Mouse (Mus musculus) midbrain, embryonic 10.5 days (tissue): ENCODE data around the gene Insr. TPM values are rescaled to one million over a fixed set of nuclear protein-coding genes. Genes with fewer than 3 reads are reported as not detected.
A peak's percentile ranks its signal among the peaks of the same experiment; 100 is the strongest.

Source experiments
- DNase-seq: peaks from one replicate; pipeline ENCODE4 v3.0.0-alpha.2; 2017; ENCODE audit warnings: low spot score
- H3K27ac ChIP-seq: fragments of 300-500 bp; sonication (generic); replicated peaks from 2 replicates; pipeline ENCODE4 v1.5.1; 2016; ENCODE audit warnings: mild to moderate bottlenecking
- H3K27me3 ChIP-seq: fragments of 300-500 bp; sonication (generic); 2 replicates; pipeline ENCODE4 v1.6.1; 2016; ENCODE audit warnings: low read depth, mild to moderate bottlenecking; ENCODE audit not compliant: poor library complexity, severe bottlenecking
- H3K36me3 ChIP-seq: fragments of 300-500 bp; sonication (generic); 2 replicates; pipeline ENCODE4 v1.6.1; 2016; ENCODE audit warnings: mild to moderate bottlenecking, moderate library complexity
- H3K4me1 ChIP-seq: fragments of 300-500 bp; sonication (generic); 2 replicates; pipeline ENCODE4 v1.6.1; 2016
- H3K4me3 ChIP-seq: fragments of 300-500 bp; sonication (generic); 2 replicates; pipeline ENCODE4 v1.5.1; 2016; ENCODE audit warnings: mild to moderate bottlenecking, moderate library complexity
- H3K9me3 ChIP-seq: fragments of 300-500 bp; sonication (generic); replicated peaks from 2 replicates; pipeline ENCODE4 v1.6.1; 2016; ENCODE audit warnings: mild to moderate bottlenecking
- WGBS: fragments of 180-500 bp; shearing (Covaris S2); methylation state at CpG from one replicate; pipeline ENCODE4 v1.1.7; 2016; 5-methylcytosine and 5-hydroxymethylcytosine counted together
- polyA plus RNA-seq: library from polyadenylated mRNA; unstranded; fragments of >200 nt; fragmentation: Nextera tagmentation; extraction: Ambion mirVana; gene quantifications from 2 replicates; pipeline ENCODE4 v1.2.1, GENCODE M21; 2016

Gene Insr
- polyA plus RNA-seq, 1 experiment from 2014 or later: 21.9 TPM

DNA sequence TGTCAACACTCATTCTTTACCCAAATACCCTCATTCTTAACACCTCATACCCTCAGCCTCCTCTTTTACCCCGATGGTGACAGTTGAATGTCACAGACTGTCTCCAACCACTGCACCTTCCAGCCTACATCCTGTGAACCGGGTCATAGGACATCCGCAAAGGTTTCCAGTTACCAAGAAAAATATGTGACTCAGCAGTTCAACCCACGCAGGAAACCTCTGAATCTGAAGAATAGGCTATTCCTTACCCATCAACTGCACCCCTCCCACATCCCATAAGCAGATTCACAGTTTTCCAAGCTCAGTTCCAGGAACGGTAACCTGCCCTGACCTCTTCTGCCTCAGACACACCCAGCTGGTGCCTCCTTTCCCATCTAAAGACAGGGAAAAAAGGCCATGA lies 19.9 kb upstream of the Insr start:
- H3K27ac ChIP-seq: no peak overlapping the region
- 83% methylated on average over 5 of the region's 5 CpGs for WGBS
- DNase-seq: no peak
- no peak overlapping the region for H3K4me3 ChIP-seq
- 0 out of 2 replicates have a peak, but pooled peaks cover 4% of the 10 kb centered on the region for H3K9me3 ChIP-seq
- no peaks in the 10 kb centered on the region for H3K4me1 ChIP-seq
- no peaks in the 10 kb centered on the region for H3K27me3 ChIP-seq
- no peaks in the 10 kb centered on the region for H3K36me3 ChIP-seq

DNA sequence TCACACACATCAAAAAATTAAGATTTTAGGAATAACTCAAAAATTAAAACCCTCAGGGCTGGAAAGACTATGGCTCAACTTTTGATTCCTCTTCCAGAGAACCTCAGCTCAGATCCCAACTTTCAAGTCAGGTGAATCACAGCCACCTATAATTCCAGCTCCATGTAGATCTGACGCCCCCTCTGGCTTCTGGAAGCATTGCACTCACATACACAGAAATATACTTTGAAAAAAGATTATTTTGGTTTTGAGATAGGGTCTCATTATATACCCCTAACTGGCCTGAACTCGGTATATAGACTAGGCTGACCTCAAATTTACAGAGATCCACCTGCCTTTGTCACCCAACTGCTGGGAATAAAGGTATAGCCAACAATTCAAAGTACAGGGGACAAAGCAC lies 6.4 kb upstream of the Insr start:
- no peak for DNase-seq
- H3K4me1 ChIP-seq: no peaks in the 10 kb centered on the region
- H3K4me3 ChIP-seq: no peak overlapping the region
- H3K36me3 ChIP-seq: no peaks in the 10 kb centered on the region
- H3K27ac ChIP-seq: no peak overlapping the region
- no peaks in the 10 kb centered on the region for H3K27me3 ChIP-seq
- 36% methylated on average over 2 of the region's 2 CpGs for WGBS
- no peaks in the 10 kb centered on the region for H3K9me3 ChIP-seq

DNA sequence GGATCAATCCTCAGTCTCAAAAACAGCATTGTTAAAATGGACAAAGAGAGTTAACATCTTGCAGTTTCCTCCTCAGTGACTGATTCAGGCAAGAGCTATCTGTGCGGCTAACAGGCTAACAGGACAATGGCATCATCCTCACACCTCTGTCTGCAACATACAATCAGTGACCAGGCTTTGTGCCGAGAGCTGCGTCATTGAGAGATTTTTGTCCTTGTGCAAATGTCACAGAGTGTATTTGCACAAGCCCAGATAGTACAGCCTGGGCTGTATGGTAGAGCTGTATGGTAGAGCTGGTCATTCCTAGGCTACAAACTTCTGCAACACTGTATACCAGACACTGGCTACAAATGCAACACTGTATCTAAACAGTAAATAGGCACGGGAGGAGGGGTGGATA lies 5.2 kb upstream of the Insr start:
- Histone ChIP-seq H3K27ac (no peak overlapping the region), H3K4me3 (no peak overlapping the region), H3K27me3 (no peaks in the 10 kb centered on the region), H3K36me3 (no peaks in the 10 kb centered on the region), H3K9me3 (no peaks in the 10 kb centered on the region), H3K4me1 (peaks cover 7% of the 10 kb centered on the region; the same call in 1 of the 2 replicates)
- DNase-seq: no peak
- 83% methylated on average over 4 of the region's 4 CpGs for WGBS

DNA sequence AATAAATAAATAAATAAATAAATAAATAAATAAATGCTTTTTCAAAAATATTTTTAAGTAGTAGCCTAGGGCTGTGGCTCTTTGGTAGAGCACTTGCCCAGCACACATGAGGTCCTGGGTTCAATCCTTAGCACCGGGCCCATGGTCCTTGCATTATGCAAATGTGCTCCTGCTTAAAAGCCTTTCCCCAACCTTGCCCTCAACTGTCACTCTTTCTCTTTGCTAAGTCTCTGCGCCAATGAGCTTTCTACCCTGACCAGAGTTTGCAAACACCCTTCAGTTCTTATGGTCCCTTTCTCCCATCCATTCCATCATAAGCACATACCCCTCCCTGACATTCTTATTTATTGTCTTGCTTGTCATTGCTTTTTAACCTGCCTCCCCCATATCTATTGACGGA lies 1.9 kb upstream of the Insr start:
- no peaks in the 10 kb centered on the region for H3K27me3 ChIP-seq
- WGBS: 87% methylated on average over 3 of the region's 3 CpGs
- DNase-seq: no peak

DNA sequence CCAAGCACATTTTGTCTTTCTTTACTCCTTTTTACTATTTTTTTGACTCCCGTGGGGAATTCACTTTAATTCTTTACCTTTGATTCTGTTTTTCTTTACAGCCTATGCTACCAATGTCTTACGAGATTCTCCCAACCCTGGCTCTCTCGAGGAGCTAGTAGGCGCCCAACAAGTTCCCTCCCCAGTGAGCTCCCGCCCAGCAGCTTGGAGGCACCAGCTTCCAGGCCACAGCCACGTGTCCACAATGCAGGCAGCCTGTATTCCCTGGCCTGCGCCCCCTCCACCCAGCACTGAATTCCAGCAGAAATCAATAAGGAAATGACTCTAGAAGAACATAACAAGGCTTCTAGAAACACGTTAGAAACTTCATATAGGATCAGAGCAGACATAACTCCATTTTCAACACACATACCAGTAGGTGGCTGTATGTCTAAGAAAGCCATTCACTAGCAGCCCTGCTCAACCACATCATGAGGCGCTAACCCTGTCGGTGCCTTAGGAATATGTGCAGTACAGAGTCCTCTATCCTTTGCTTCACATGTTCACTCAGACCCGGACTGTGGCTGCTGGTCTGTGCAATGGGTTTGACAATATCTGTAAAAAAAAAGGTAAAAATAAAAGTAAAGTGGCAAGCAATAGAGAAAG lies 971 bp upstream of the Insr start:
- H3K4me1 ChIP-seq: peaks cover 29% of the 10 kb centered on the region
- no peaks in the 10 kb centered on the region for H3K36me3 ChIP-seq
- no peaks in the 10 kb centered on the region for H3K27me3 ChIP-seq
- H3K9me3 ChIP-seq: no peaks in the 10 kb centered on the region; the same call in 1 of the 2 replicates
- no peak overlapping the region for H3K27ac ChIP-seq
- peak overlapping the region; percentile 89 for H3K4me3 ChIP-seq
- WGBS: 42% methylated on average over 11 of the region's 11 CpGs
- peak; percentile 19 for DNase-seq

More for the DNA sequence above, 1.9 kb upstream of the Insr start:
- H3K4me1 ChIP-seq: peaks cover 29% of the 10 kb centered on the region
- no peaks in the 10 kb centered on the region for H3K36me3 ChIP-seq
- no peaks in the 10 kb centered on the region; the same call in 1 of the 2 replicates for H3K9me3 ChIP-seq
- H3K27ac ChIP-seq: no peak overlapping the region
- H3K4me3 ChIP-seq: no peak overlapping the region

DNA sequence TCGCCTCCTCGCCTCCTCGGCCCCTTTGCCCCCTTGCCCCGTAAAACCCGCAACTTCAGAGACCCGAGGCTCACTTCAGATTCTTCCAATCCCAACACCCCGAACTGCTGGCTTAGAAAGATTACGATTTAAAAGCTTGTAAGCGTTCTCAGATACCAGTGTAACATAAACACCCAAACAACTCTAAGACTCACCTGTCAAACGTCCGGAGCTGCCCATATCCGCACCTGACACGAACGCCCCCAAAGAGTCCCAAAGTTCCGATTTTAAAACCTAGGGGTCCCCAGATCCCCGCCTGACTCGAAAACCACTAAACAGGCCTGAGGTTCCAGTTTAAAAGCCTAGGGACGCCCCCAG lies 282 bp upstream of the Insr start:
- no peaks in the 10 kb centered on the region for H3K27me3 ChIP-seq
- no peaks in the 10 kb centered on the region; the same call in 1 of the 2 replicates for H3K9me3 ChIP-seq
- DNase-seq: no peak
- 0 out of 2 replicates have a peak, but pooled peaks cover 2% of the 10 kb centered on the region for H3K36me3 ChIP-seq
- WGBS: 2% methylated on average over 18 of the region's 18 CpGs
- peak overlapping the region; percentile 89 for H3K4me3 ChIP-seq
- peaks cover 29% of the 10 kb centered on the region for H3K4me1 ChIP-seq
- no peak overlapping the region; the same call in 1 of the 2 replicates for H3K27ac ChIP-seq

DNA sequence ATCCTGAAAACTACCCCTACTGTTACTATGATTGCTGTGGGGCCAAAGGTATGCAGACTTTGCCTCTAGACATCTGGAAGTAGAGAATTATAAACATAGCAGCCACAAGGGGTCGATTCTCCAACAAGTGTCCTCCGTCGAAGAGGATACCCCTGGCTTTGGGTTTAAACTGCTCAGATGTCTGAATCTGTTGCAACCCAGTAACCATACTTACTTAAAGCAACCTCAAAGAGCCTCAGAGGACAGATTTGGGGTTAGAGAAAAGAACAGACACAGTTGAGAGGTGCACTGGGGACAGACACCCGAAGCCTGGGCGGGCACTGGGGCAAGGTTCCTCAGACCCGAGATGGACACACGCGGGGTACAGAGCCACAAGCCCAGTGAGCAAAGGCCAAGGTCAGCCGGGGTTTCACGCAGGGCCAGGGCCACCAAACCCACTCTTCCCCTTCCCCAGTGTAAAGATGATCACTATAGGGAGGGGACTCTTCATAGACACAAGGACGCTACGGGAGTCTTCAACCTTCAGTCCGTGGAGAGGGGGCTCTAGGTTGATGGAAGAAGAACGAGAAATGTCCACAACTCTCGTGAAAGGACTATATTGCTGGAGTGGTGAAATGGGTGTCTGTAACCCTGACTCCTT lies 1.1 kb downstream of the Insr start:
- Histone ChIP-seq H3K27me3 (no peaks in the 10 kb centered on the region), H3K36me3 (0 out of 2 replicates have a peak, but pooled peaks cover 8% of the 10 kb centered on the region), H3K27ac (peak overlapping the region; percentile 91), H3K4me1 (peaks cover 29% of the 10 kb centered on the region), H3K9me3 (no peaks in the 10 kb centered on the region; the same call in 1 of the 2 replicates), H3K4me3 (peak overlapping the region; percentile 89)
- 53% methylated on average over 15 of the region's 15 CpGs for WGBS
- peak; percentile 16 for DNase-seq

DNA sequence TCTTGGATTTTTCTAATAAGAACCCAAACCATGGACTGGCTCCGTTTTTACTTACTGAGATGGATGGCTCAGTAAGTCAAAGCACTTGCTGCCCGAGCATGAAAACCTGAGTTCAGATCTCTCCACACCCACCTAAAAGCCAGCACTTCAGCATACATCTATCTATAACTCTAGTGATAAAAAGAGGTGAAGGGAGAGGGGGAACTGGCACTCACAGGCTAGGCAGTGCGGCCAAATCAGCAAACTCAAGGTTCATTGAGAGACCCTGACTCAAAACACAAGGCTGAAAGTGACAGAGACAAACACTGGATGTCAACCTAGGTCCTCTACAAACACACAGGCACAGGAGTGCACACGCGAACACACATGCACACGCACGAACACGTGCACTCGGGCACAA lies 2.2 kb downstream of the Insr start:
- Histone ChIP-seq H3K4me3 (peak overlapping the region; percentile 89; the same call in 1 of the 2 replicates), H3K27me3 (no peaks in the 10 kb centered on the region), H3K27ac (no peak overlapping the region), H3K36me3 (0 out of 2 replicates have a peak, but pooled peaks cover 8% of the 10 kb centered on the region), H3K4me1 (peaks cover 29% of the 10 kb centered on the region), H3K9me3 (no peaks in the 10 kb centered on the region; the same call in 1 of the 2 replicates)
- WGBS: 97% methylated on average over 9 of the region's 9 CpGs
- no peak for DNase-seq

DNA sequence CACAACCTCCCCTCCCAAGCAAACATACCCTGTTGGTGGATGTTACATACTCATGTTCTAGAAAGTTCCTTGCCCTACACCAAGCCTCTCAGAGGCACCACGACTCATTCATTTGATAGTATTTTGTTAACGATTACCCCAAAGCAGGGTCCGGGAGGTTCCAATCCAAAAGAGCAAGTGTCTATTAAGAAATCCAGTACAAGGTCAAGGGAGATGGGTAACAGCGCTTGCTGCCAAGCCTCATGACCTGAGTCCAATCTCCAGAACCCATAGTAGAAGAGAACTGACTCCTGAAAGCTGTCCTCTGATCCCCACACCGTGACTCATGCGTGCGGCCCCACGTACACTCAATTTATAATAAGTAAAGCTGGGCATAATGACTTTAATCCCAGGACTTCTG lies 3.4 kb downstream of the Insr start:
- H3K27me3 ChIP-seq: no peaks in the 10 kb centered on the region
- H3K4me1 ChIP-seq: peaks cover 29% of the 10 kb centered on the region
- no peak for DNase-seq
- 97% methylated on average over 8 of the region's 8 CpGs for WGBS
- no peaks in the 10 kb centered on the region; the same call in 1 of the 2 replicates for H3K9me3 ChIP-seq
- 0 out of 2 replicates have a peak, but pooled peaks cover 8% of the 10 kb centered on the region for H3K36me3 ChIP-seq
- H3K4me3 ChIP-seq: no peak overlapping the region
- H3K27ac ChIP-seq: no peak overlapping the region

DNA sequence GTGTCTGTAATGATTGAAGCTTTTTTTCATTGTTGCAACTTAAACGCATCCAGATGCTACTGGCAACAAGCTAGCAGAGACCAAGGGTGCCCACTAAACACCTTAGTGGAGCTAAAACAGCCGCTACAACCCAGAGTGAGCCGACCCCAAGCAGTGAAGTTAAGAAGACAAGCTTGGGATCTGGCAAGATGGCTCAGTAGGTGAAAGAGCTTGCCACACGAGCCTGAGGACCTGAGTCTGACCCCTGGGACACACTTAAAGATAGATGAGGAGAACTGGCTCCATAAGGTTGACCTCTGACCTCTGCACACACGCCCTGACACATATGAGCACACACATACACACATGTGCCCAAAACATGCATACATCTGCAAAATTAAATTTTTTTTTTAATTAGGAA lies 4.2 kb downstream of the Insr start:
- Histone ChIP-seq H3K27me3 (no peaks in the 10 kb centered on the region), H3K27ac (no peak overlapping the region), H3K4me3 (no peak overlapping the region), H3K4me1 (peaks cover 26% of the 10 kb centered on the region), H3K36me3 (0 out of 2 replicates have a peak, but pooled peaks cover 8% of the 10 kb centered on the region), H3K9me3 (no peaks in the 10 kb centered on the region; the same call in 1 of the 2 replicates)
- 84% methylated on average over 5 of the region's 5 CpGs for WGBS
- no peak for DNase-seq

DNA sequence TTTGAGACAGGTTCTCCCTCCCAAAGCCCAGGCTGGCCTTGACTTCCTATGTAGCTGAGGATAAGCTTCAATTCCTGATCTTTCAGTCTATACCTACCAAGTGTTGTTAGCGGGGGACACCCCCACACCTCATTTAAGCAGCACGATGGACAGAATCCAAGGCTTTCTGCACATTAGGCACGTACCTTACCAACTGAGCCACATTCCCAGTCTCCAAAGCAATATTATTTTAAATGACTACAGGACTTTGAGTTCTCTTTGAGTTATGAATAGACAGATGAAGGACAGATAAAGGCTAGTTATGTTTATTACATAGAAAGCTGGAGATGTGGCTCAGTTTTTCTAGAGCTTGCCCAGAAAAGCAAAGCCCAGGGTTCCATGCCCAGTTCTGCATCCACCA lies 5.6 kb downstream of the Insr start:
- Histone ChIP-seq H3K4me1 (peaks cover 19% of the 10 kb centered on the region), H3K27ac (no peak overlapping the region), H3K9me3 (no peaks in the 10 kb centered on the region), H3K36me3 (0 out of 2 replicates have a peak, but pooled peaks cover 8% of the 10 kb centered on the region), H3K27me3 (no peaks in the 10 kb centered on the region), H3K4me3 (no peak overlapping the region)
- DNase-seq: no peak
- 93% methylated on average over 3 of the region's 3 CpGs for WGBS

DNA sequence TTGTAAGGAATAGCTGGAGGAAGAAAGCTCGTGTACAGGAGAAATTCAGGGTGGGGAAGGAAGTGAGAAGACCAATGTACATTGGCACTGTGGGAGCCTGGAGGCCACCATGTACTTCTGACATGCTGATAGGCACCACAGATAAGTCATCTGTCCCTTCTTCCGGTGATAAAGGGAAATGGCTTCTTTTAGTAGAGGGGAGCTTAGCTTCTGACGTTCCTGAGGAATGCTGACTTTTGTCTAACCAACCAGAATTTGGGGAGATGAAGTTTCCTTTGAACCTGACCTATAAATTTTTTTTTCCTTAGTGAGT lies 12.0 kb downstream of the Insr start:
- WGBS: 91% methylated on average over 3 of the region's 3 CpGs
- Histone ChIP-seq H3K27ac (no peak overlapping the region), H3K4me1 (no peaks in the 10 kb centered on the region), H3K9me3 (peaks cover 5% of the 10 kb centered on the region; the same call in 1 of the 2 replicates), H3K4me3 (no peak overlapping the region), H3K27me3 (no peaks in the 10 kb centered on the region), H3K36me3 (0 out of 2 replicates have a peak, but pooled peaks cover 8% of the 10 kb centered on the region)
- DNase-seq: no peak
